23 mouse cellular contexts compared by ENCODE assay signal in genomic region chr17:40717055-40717454, GRCm38 (mm10). TPM values are rescaled to one million over a fixed set of nuclear protein-coding genes. Genes with fewer than 3 reads are reported as not detected.
DNase-seq lines count a peak whose midpoint lies in the region; ATAC-seq and TF ChIP-seq lines count a peak whose summit lies in the region.
"Not testable (repeated sequence)": the region's sequence is repeated elsewhere in the genome, so short reads cannot be mapped to it uniquely, and the experiment has no call there.
"Had no signal": no experiment of that assay in that cellular context is flagged by ENCODE, and none has a peak within 500 bp of the region (broad histone marks: within the 10 kb centered on the region; RNA-seq: fewer than 3 reads in every experiment).

No protein-coding gene starts in this region.

- ATAC-seq in megakaryocyte progenitor cell, adult 5-6 weeks (replicated peaks; ENCODE audit: poor library complexity): peak; percentile 50; the same call in 1 of the 2 replicates

- TF ChIP-seq POLR2A in liver, adult 2 months (IDR thresholded peaks at IDR 0.05; ENCODE audit: extremely low read depth, insufficient read depth, low read length): not testable (repeated sequence)

- peak; percentile 16 for DNase-seq in adipocyte (ENCODE audit: low spot score)
- DNase-seq in adrenal gland, adult 8-10 months: peak; percentile 33
- DNase-seq in adrenal gland, postnatal 14 days: peak; percentile 16
- peak; percentile 31 for DNase-seq in gonadal fat pad, adult 2 months (ENCODE audit: low read depth)
- peak; percentile 43 for DNase-seq in liver, adult 2 months (ENCODE audit: extremely low read depth, low read depth, low spot score)

- H3K4me1 ChIP-seq in liver, adult 2 months (ENCODE audit: control insufficient read depth, insufficient read depth, low read length): not testable (repeated sequence)

- not testable (repeated sequence) for H3K27ac ChIP-seq in liver, adult 2 months (replicated peaks; ENCODE audit: insufficient read depth, low read depth, low read length)

- not testable (repeated sequence) for H3K4me3 ChIP-seq in liver, adult 2 months (ENCODE audit: insufficient read depth, low read depth, low read length)

- H3K27me3 ChIP-seq in liver, adult 2 months (ENCODE audit: control insufficient read depth, insufficient read depth, low read length): not testable (repeated sequence)

- not testable (repeated sequence) for H3K36me3 ChIP-seq in liver, adult 2 months (ENCODE audit: control insufficient read depth, insufficient read depth, low read length)

- H3K9ac ChIP-seq in liver, adult 2 months (ENCODE audit: low read depth, low read length): not testable (repeated sequence)

- not testable (repeated sequence) for TF ChIP-seq CTCF in liver, adult 2 months (IDR thresholded peaks at IDR 0.05; ENCODE audit: low read depth, low read length)

- not testable (repeated sequence) for H3K79me2 ChIP-seq in liver, adult 2 months (ENCODE audit: control insufficient read depth, insufficient read depth, low read length)

RNA-seq across cellular contexts. Expression of gene Esp1, which starts 9.9 kb away (rescaled TPM):
- total RNA-seq in adrenal gland, adult 8-10 months (2022): not detected
- total RNA-seq in adrenal gland, postnatal 14 days (2021): not detected in 2 replicates
- polyA plus RNA-seq in gonadal fat pad, adult 2 months (2012; rRNA removed): not detected in 2 replicates
- total RNA-seq in liver, adult 2 months (2014; rRNA removed): not detected in 2 replicates
- polyA plus RNA-seq in liver, adult 2 months (2012; rRNA removed): not detected in 2 replicates
- not detected in 2 replicates for total RNA-seq in megakaryocyte progenitor cell, adult 5-6 weeks (2015)
- not detected in 2 replicates for total RNA-seq in megakaryocyte progenitor cell, adult 5-6 weeks (2017)
- total RNA-seq: adrenal gland, postnatal 25 days; adrenal gland, postnatal 4 days; CH12.LX; common myeloid progenitor, adult 5-6 weeks; forebrain, postnatal 0 days; G1E had no signal
- polyA plus RNA-seq: activated CD4-positive, CD25-positive, alpha-beta regulatory T cell, adult 4 months; brain, embryonic 14.5 days; CD4-positive, CD25-positive, alpha-beta regulatory T cell, adult 4 months; embryonic facial prominence, embryonic 11.5 days; embryonic facial prominence, embryonic 13.5 days; embryonic facial prominence, embryonic 15.5 days; erythroblast, embryonic 14.5 days; forebrain, embryonic 11.5 days; forebrain, embryonic 13.5 days; forebrain, embryonic 15.5 days; forebrain, postnatal 0 days; G1E; Patski had no signal
